Mouse (Mus musculus): Measurements from ENCODE around the gene Gpx3. TPM values are rescaled to one million over a fixed set of nuclear protein-coding genes. Genes with fewer than 3 reads are reported as not detected.

The Gpx3 gene
- polyA plus RNA-seq, 1 experiment = 70.0 TPM

DNA sequence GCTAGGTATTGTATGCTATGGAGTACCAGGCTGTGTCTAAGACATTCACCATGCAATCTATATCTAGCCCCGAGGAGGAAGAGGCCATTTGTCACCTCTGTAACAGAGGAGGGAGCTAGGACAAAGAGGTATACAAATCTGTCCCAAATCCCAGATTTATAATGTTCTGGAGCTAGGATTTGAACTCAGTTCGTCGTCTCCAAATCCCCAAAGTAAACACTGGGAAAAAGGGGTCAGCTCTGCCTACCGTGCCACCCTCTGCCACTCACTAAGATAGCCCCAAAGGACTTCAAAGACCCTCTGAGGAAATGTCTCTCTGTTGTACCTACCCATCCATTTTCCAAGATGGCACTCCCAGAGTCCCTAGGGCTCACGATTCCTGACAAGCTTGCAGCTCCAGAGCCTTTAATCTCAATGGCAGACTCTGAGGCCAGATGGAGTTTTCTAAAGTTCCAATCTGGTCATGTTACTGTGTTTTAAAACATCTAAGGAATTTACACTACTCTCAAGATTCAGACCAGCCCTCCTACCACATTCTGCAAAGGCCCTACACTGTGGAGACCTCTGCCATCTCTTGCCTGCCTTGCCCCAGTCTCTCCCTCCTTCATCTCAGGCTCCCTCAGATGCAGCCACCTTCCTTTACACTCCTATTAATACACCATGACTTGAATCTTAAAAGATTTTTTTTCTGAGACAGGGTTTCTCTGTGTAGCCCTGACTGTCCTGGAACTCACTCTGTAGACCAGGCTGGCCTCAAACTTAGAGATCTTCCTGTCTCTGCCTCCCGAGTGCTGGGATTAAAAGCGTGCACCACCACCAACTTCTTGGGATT is 9.6 kb downstream of the Gpx3 start:
- no peak for DNase-seq (ENCODE audit: low read depth in 1 of 2, low spot score in 2 of 2)
- Histone ChIP-seq H3K27me3 (ENCODE audit: control insufficient read depth, insufficient read depth, low read length) (no peaks in the 10 kb centered on the region), H3K4me1 (ENCODE audit: control insufficient read depth, insufficient read depth, insufficient read length) (no peaks in the 10 kb centered on the region), H3K27ac (ENCODE audit: insufficient read depth, low read length) (no peak overlapping the region), H3K36me3 (ENCODE audit: control insufficient read depth, insufficient read depth, low read length) (peaks cover 58% of the 10 kb centered on the region), H3K4me3 (ENCODE audit: extremely low read depth, insufficient read depth, insufficient read length) (no peak overlapping the region)
- TF ChIP-seq POLR2A (IDR thresholded peaks at IDR 0.05; ENCODE audit: low read depth, low read length) (no peak), CTCF (IDR thresholded peaks at IDR 0.05; ENCODE audit: extremely low read depth, insufficient read depth, insufficient read length, insufficient replicate concordance) (no peak)
- 89% methylated on average over 7 of the region's 7 CpGs for WGBS

DNA sequence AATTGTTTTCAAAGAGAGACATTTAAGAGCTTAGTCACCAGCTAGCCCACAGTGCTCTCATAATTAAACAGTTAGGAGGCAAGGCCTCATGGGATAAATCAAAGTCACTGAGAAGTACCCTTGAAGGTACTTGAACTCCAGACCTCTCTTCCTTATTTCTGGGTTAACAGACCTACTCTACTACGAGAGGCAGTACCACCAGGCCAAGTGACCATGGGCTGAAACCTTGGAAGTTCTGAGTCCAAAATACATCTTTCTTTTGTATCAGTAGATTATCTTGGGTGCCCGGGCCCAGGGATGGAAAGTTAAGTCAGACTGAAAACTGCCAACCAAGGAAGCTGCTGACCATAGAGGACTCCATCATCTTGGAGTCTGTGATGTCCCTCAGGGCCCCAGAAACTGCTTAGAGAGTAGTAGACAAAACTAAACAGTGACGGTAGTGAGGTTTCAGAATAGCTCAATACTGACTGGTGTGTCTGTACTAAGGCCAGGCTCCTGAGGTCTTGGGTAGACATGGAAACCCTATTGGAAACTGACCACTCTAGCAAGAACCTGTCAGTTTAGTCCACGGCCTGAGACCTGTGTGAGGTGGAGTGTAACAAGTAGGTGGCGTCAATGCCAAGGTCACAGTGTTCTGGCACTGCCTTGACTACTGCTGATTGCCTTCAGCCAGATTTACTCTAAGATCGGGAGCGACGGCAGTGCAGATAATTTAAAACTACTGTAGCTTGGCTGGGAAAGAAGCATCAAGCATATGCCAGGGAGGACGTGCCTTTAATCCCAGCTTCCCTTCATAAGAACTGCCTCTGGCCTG is 10.5 kb downstream of the Gpx3 start:
- no peak for DNase-seq (ENCODE audit: low read depth in 1 of 2, low spot score in 2 of 2)
- Histone ChIP-seq H3K4me1 (ENCODE audit: control insufficient read depth, insufficient read depth, insufficient read length) (no peaks in the 10 kb centered on the region), H3K27me3 (ENCODE audit: control insufficient read depth, insufficient read depth, low read length) (no peaks in the 10 kb centered on the region), H3K4me3 (ENCODE audit: extremely low read depth, insufficient read depth, insufficient read length) (no peak overlapping the region), H3K27ac (ENCODE audit: insufficient read depth, low read length) (no peak overlapping the region), H3K36me3 (ENCODE audit: control insufficient read depth, insufficient read depth, low read length) (peaks cover 66% of the 10 kb centered on the region)
- WGBS = 93% methylated on average over 9 of the region's 9 CpGs
- TF ChIP-seq CTCF (IDR thresholded peaks at IDR 0.05; ENCODE audit: extremely low read depth, insufficient read depth, insufficient read length, insufficient replicate concordance) (no peak), POLR2A (IDR thresholded peaks at IDR 0.05; ENCODE audit: low read depth, low read length) (no peak)

DNA sequence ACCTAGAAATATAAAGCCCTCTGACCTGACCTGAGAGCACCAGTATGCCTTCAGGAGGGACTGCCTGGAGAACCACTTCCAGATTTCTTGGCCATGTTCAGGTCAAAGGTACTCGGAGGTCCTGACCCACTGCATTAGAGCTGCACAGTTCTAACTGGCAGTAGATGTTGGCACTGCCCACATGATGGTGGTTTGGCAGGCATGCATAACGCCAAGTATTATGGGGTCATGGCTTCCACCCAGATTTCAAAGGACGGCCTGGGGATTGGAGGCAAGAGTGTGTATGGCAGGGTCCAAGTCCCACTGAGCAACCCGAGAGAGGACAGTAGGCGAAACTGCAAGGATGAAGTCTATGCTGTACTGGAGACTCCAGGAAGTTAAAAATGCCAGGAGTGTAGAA is 11.6 kb downstream of the Gpx3 start:
- Histone ChIP-seq H3K36me3 (ENCODE audit: control insufficient read depth, insufficient read depth, low read length) (peaks cover 72% of the 10 kb centered on the region), H3K27ac (ENCODE audit: insufficient read depth, low read length) (no peak overlapping the region), H3K4me3 (ENCODE audit: extremely low read depth, insufficient read depth, insufficient read length) (no peak overlapping the region), H3K4me1 (ENCODE audit: control insufficient read depth, insufficient read depth, insufficient read length) (no peaks in the 10 kb centered on the region), H3K27me3 (ENCODE audit: control insufficient read depth, insufficient read depth, low read length) (no peaks in the 10 kb centered on the region)
- no peak for DNase-seq (ENCODE audit: low read depth in 1 of 2, low spot score in 2 of 2)
- 91% methylated on average over 5 of the region's 5 CpGs for WGBS
- TF ChIP-seq POLR2A (IDR thresholded peaks at IDR 0.05; ENCODE audit: low read depth, low read length) = no peak
- no peak for TF ChIP-seq CTCF (IDR thresholded peaks at IDR 0.05; ENCODE audit: extremely low read depth, insufficient read depth, insufficient read length, insufficient replicate concordance)

DNA sequence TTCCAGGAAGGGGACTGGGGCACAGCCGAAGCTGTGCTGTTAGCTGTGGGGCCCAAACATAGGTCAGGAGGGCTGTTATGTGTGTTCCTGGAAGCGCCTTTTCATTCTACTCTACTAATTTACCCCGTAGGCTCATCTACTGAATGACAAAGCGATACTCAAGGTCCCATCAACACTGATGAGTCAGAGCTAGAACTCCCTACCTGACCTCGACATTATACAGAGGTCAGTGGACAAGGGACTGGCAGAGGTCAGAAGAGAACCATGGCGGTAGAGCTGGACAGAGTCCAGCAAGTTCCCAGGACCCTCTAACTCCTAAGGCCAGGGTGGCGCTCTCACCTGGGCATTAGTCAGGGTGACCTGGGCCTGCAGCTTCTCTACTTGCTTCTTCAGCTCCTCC is 15.2 kb downstream of the Gpx3 start:
- TF ChIP-seq CTCF (IDR thresholded peaks at IDR 0.05; ENCODE audit: extremely low read depth, insufficient read depth, insufficient read length, insufficient replicate concordance) = no peak
- TF ChIP-seq POLR2A (IDR thresholded peaks at IDR 0.05; ENCODE audit: low read depth, low read length) = no peak

DNA sequence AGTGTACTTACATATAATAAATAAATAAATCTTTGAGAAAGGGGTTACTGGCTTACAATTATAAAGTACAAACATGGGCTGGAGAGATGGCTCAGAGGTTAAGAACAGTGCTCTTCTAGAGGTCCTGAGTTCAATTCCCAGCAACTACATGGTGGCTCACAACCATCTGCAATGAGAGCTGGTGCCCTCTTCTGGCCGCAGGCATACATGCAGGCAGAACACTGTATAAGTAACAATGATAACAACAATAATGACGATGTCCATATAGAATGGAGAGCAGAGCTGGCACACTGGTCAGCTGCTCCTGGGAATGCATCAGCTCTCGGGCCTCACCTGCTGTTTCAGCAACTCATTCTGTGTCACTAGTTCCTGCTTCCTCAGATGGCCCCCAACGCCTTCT is 16.0 kb downstream of the Gpx3 start:
- 87% methylated on average over 4 of the region's 4 CpGs for WGBS

More for the DNA sequence above, 15.2 kb downstream of the Gpx3 start:
- peaks cover 72% of the 10 kb centered on the region for H3K36me3 ChIP-seq (ENCODE audit: control insufficient read depth, insufficient read depth, low read length)
- H3K27ac ChIP-seq (ENCODE audit: insufficient read depth, low read length) = no peak overlapping the region
- 93% methylated on average over 7 of the region's 7 CpGs for WGBS
- DNase-seq (ENCODE audit: low read depth in 1 of 2, low spot score in 2 of 2) = no peak
- no peak overlapping the region for H3K4me3 ChIP-seq (ENCODE audit: extremely low read depth, insufficient read depth, insufficient read length)
- no peaks in the 10 kb centered on the region for H3K4me1 ChIP-seq (ENCODE audit: control insufficient read depth, insufficient read depth, insufficient read length)
- no peaks in the 10 kb centered on the region for H3K27me3 ChIP-seq (ENCODE audit: control insufficient read depth, insufficient read depth, low read length)

DNA sequence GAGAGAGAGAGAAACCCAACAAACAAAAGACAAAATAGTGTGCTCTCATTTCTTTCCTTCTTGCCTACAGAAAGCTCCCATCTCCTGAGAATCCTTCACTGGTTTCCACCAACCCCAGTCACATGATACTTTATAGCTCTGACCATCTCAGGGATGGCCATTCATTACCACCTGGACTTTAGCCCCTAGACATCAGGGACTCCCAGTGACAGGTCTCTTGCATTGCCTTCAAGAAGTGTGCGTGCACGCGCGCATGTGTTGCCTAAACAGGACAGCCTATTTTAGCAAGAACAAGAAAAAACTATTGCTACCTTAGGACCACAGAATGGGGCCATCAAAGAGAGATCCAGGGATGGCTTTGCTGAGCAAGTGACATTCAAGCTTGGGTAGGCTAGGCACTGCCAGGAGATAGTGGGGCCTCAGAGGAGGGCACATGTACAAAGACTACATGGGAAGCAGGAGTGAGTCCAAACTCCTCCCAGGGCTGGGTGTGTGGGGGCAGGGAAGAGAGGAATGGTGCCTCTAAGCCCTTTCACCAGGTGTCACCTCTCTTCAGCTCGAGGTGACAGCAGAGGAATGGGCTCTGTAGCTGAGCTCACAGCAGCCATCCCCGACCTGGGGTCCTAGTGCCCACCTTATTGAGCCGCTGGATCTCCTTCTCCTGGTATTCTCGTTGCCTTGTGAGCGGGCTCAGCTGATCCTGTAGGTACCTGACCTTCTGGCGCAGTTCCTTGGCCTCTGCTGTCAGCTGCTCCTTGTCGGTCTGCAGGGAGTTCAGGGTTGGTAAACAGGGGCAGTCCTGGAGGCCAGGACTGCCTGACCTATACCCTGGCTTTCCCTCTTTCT is 18.1 kb downstream of the Gpx3 start:
- TF ChIP-seq CTCF (IDR thresholded peaks at IDR 0.05; ENCODE audit: extremely low read depth, insufficient read depth, insufficient read length, insufficient replicate concordance) (no peak), POLR2A (IDR thresholded peaks at IDR 0.05; ENCODE audit: low read depth, low read length) (no peak)
- H3K36me3 ChIP-seq (ENCODE audit: control insufficient read depth, insufficient read depth, low read length) = peaks cover 72% of the 10 kb centered on the region
- 92% methylated on average over 11 of the region's 11 CpGs for WGBS
- H3K27ac ChIP-seq (ENCODE audit: insufficient read depth, low read length) = no peak overlapping the region
- no peak overlapping the region for H3K4me3 ChIP-seq (ENCODE audit: extremely low read depth, insufficient read depth, insufficient read length)
- no peak for DNase-seq (ENCODE audit: low read depth in 1 of 2, low spot score in 2 of 2)
- H3K4me1 ChIP-seq (ENCODE audit: control insufficient read depth, insufficient read depth, insufficient read length) = no peaks in the 10 kb centered on the region
- H3K27me3 ChIP-seq (ENCODE audit: control insufficient read depth, insufficient read depth, low read length) = no peaks in the 10 kb centered on the region

More for the DNA sequence above, 16.0 kb downstream of the Gpx3 start:
- Histone ChIP-seq H3K4me1 (ENCODE audit: control insufficient read depth, insufficient read depth, insufficient read length) (no peaks in the 10 kb centered on the region), H3K4me3 (ENCODE audit: extremely low read depth, insufficient read depth, insufficient read length) (no peak overlapping the region), H3K27ac (ENCODE audit: insufficient read depth, low read length) (no peak overlapping the region), H3K27me3 (ENCODE audit: control insufficient read depth, insufficient read depth, low read length) (no peaks in the 10 kb centered on the region), H3K36me3 (ENCODE audit: control insufficient read depth, insufficient read depth, low read length) (peaks cover 71% of the 10 kb centered on the region)
- TF ChIP-seq POLR2A (IDR thresholded peaks at IDR 0.05; ENCODE audit: low read depth, low read length) (no peak), CTCF (IDR thresholded peaks at IDR 0.05; ENCODE audit: extremely low read depth, insufficient read depth, insufficient read length, insufficient replicate concordance) (no peak)
- no peak for DNase-seq (ENCODE audit: low read depth in 1 of 2, low spot score in 2 of 2)
